Mouse (Mus musculus) thymus, postnatal 0 days (tissue): ENCODE results near the gene Kazald1. TPM values are rescaled to one million over a fixed set of nuclear protein-coding genes. Genes with fewer than 3 reads are reported as not detected.
"Not testable (repeated sequence)": the region's sequence is repeated elsewhere in the genome, so short reads cannot be mapped to it uniquely, and the experiment has no call there.

Experiments
- DNase-seq: peaks from one replicate; pipeline ENCODE4 v3.0.0-alpha.2; 2015; ENCODE audit warnings: low spot score
- polyA plus RNA-seq: library from polyadenylated mRNA; unstranded; fragments of >200 nt; fragmentation: Nextera tagmentation; extraction: Ambion mirVana; gene quantifications from 2 replicates; pipeline ENCODE4 v1.2.1, GENCODE M21; 2015

The Kazald1 gene
- 9.0 and 10.8 TPM in 2 replicates for polyA plus RNA-seq

DNA sequence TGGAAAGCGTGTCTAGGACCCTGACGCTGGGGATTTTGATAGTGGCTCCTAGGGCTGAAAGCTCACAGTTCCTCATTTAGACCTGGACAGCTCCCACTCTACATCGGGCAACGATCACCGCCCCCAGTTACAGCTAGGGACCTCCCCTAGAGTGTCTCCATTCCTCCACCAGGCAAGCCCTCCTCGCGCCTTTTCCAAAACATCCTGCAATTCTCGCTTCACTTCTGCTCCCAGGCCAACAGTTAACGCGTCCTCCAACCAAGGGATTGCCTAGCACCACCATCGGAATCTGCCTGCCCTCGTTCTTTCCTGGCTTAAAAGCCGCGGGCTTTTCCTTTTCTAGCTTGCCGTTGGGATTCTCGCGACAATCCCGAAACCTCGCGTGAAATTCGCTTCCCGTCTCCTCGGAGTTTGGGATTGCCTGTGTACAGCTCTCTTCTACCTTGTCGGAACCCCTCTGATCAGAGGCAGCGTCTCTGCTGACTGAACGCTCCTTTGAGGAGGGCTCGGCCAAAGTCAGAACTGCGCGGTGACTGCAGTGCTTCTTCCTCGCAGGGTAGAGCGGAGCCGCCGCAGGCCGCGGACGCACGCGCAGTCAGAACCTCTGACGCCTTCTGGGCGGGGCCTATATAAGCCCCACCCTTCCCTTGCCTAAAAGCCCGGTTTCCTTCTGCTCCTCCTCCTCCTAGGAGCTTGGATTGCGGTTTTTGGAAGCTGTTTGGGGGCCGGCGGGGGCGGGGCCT, at the start of gene Kazald1:
Gene Kazald1, plus strand, starts transcription at position 662 of the 743 bp plus-strand sequence.
- DNase-seq: peak; percentile 94

DNA sequence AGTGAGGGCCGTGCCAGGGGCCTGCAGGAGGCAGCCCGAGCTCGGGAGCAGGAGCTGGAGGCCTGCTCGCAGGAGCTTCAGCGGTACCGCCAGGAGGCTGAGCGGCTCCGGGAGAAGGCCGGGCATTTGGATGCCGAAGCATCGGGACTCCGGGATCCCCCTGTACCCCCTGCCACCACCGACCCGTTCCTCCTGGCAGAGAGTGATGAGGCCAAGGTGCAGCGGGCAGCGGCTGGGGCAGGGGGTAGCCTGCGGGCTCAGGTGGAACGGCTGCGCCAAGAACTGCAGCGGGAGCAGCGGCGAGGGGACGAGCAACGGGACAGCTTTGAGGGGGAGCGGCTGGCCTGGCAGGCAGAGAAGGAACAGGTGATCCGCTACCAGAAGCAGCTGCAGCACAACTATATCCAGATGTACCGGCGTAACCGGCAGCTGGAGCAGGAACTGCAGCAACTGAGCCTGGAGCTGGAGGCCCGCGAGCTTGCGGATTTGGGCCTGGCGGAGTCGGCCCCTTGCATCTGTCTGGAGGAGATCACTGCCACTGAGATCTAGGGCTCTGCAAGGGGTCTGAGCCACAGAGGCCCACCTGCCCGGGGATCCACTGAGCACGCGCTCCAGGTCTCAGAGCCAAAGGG, 49.0 kb upstream of the Kazald1 start:
- no peak for DNase-seq

DNA sequence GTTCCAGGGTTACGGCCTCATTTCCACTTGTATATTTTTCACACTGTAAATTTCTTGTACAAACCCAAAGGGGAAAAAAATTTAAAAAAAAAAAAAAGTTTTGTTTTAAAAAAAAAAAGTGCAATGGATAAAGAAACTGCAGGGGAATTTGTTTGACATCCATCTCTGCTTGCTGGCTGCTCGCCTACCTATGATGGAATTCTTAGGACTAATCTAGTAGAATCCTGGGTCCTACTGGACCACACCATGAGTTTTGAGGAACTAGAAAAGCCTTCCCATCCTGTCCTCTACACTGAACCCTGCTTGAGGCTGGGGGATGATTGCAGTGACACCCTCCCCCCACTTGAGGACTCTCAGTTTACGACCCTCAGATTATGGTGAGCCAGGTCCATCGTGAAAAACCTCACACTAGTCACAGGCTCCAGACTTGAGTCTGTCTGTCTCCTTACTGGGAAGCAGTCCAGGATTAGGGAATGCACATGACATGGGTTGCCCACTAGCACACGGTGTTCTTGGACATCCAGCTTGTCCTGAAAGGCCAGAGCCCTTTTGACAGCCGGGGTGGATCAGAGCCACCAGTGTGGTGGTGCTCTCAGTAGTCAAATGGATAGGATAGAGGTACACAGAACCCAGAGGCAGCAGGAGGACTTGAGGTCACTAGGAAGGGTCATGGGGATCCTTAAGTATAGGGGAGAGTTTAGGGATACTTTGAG, 47.9 kb upstream of the Kazald1 start:
- DNase-seq: no peak

DNA sequence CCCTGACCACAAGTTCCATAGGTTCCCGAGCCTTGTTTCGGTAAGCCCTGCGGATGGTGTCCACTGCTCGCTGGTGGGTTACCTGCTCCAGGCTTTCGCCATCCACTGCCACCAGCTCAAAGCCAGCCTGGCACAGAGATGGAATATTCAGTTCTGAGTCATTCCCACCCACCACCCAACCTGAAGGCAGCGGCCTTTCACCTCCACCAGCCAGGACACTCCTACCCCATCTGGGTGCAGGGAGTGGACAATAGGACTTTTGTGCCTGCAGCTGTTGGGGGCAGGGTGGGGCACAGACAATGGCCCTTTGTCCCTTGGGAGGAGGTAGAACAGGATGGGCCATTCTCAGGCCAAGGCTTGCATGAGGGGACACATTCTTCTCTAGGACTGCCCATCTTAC, 47.2 kb upstream of the Kazald1 start:
- DNase-seq: no peak

DNA sequence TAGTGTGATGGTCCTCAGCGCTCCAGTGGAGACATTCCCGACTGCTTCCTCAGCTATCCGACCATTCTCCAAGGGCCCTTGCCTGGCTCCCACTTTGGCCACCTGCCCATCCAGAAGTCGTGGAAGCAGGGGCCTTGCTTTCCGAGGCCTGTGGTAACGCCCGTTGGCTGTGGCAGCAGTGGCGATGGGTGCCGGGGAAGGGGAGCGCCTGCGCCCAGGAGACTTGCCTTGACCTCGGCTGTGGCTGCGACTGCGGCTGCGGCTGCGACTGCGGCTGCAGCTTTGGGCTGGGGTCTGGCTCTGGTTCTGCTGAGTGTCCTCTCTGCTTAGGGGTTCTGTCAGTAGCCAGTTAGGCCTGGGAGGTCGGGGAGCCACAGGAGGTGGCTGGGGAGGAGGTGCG, 46.3 kb upstream of the Kazald1 start:
- DNase-seq: no peak

DNA sequence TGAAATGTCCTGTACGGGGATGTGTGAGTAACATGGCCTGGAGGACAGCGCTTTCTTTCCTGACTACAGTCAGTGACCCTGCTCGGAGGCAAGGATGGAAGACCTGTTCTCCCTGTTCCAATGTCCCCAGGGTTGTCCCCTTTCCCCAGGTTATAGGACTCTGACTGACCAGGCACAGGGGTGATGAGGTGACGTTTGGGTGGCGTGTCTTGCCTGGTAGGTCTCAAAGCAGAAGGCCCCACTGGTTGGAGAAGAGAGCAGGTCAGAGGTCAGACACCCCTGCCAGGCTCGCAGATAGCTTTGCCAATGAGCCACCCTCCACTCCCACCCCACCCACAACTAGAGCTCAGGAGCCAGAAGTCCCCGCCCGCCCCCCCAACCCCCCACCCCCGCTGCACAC, 45.5 kb upstream of the Kazald1 start:
- DNase-seq: no peak

DNA sequence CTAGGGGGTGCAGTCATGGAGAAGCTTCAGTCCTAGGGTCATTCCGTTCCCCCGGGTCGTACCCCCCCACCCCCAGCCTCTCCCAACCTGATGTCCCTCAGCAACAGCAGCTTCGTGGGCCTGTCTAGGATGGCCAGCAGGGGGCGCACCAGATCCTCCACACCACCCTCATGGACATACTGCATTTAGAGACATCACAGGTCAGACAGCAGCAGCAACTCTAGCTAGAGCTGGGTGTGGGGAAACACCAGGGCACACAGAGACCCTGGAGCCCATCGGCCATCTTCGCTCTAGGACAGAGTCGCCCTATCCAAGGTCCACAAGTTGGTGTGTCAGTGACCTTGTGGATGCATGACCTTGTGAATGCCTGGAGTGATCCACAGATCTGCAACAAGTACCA, 44.9 kb upstream of the Kazald1 start:
- DNase-seq: peak; percentile 60

DNA sequence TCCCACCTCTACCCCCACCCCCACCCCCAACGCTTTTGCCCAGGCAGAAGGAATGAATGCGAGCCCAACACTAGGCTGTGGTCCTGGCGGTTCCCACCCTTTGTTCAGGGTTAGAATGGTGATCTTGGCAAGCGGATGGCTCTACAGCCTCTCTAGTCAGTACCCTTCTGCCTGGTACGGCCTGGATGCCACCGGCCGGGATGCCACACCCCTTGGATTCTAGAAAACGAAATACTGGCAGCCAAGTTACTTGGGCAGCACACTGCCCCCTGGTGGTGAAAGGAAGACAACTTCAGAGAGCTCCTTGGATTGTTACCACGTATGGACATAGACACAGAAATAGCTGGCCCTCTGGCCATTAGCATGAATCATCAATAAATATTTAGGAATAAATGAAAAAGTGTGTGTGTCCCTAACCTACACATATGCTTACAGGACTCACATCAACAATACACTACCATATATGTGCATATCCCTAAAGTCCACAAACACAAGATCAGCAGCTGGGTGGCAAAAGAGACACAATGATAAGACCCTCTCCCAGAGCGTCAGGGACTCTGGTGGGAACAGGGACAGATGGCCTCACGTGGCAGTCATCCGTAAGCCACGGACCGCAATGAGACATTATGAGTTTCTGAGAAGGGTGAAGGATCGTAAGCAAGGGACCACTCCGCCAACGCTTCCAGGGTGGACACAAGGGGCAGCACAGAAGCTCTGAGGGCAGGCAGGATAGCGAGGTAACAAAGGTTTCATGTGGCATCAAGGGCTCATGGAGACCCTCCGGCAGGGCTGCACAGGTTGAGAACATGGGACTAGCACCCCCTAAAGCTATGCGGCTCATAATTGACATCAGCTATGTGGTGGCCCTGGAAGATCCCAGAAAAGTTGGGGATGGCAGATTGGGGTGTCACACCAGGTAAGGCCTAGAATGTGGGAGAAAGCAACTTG, 44.0 kb upstream of the Kazald1 start:
- peak; percentile 86 for DNase-seq

DNA sequence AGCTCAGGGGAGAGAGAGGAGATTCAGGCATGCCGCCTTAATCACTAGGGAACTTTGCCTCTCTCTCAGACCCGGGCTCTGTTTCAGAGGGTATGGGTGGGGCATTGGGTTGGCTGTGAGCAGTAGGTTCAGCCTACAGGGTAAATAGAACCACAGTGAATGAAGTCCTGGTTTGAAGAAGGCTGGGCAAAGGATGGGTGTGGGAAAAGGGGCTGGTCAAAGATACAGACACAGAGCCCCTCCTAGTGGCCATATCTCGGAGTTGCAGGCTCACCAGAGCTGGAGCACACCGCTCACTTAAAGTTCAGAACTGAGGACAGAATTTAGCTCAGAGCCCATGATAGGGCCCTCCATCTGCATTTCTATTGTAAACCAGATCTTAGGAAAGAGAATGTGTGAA, 43.3 kb upstream of the Kazald1 start:
- peak; percentile 67 for DNase-seq

DNA sequence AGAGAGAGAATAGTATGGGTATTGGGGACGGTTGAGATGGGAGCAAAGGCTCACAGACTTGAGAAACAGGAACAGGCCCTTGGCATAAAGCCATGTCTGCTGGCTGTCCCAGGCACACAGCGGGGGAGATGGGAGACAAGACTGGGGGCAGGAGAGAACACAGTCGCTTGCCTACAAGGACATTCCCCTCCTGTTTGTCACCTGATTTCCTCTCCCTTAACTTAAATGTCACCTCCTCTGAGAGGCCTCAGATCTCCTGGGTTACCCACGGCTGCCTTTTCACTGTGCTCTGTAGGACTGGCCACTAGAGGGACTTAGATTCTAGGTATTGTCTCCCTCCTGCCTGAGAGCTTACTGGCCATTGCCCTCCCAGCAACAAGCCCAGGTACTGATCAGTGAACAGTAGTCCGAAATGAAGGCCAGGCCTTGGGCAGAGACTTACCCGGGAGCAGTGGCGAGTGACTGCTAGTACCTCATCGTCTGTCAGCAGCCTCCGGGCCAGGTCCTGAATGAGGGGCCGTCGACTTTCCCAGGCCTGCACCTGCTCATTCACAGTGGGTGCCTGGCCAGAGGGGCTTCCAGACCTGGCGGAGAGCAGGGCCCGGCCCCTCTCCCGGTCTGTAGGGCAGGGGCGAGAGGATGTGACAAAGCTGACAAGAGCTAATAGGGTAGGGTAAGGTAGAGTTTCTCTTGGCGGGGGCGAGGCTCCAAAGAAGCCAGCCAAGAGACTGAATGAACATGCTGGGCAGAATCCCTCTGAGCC, 42.3 kb upstream of the Kazald1 start:
- DNase-seq: no peak

DNA sequence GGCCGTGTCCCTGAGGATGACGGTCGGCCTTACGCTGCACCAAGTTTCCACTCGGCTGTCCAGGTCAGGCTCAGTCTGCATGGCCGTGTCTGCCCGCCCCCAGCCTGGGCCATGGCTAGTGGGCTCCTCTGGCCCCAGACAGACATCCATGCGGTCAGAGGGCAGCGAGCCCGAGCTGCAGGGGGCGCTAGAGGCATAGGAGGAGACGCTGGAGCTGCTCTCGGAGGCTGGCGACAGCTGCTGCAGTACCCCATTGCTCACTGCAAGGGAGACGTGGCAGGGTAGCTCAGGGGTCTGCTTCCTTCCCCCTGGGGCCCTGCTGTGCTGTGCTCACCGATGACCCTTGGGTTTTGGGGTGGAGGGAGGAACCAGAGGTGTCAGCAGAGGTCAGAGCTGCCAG, 38.2 kb upstream of the Kazald1 start:
- peak; percentile 48 for DNase-seq

DNA sequence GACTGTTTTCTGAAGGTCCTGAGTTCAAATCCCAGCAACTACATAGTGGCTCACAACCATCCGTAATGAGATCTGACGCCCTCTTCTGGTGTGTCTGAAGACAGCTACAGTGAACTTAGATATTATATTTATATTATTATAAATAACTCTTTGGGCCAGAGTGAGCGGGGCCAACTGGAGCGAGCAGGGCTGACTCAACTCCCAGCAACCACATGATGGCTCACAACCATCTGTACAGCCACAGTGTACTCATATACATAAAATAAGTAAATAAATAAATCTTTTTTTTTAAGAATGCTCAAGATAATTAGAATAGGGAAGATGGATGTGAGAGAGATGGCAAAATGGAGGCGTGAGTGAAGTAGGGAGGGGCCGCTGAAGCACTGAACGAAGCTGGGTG, 36.8 kb upstream of the Kazald1 start:
- not testable (repeated sequence) for DNase-seq

DNA sequence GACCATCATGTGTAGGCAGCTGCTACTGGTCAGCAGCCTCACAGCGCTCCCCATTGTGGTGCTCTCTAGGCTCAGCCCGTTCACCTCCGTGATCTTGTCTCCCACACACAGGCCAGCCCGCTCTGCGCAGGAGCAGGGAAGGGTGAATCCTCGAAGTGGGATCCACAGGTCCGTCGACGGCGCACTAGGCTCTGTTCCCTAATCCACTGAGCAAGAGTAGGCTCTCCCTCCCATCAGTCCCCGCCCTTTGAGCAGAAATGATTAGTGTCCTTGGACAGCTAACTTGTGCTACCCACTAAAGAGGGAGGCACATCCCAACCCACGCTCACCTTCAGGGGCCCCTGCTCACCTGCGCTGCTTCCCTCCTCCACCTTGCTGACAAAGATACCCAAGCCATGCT, 34.8 kb upstream of the Kazald1 start:
- no peak for DNase-seq

DNA sequence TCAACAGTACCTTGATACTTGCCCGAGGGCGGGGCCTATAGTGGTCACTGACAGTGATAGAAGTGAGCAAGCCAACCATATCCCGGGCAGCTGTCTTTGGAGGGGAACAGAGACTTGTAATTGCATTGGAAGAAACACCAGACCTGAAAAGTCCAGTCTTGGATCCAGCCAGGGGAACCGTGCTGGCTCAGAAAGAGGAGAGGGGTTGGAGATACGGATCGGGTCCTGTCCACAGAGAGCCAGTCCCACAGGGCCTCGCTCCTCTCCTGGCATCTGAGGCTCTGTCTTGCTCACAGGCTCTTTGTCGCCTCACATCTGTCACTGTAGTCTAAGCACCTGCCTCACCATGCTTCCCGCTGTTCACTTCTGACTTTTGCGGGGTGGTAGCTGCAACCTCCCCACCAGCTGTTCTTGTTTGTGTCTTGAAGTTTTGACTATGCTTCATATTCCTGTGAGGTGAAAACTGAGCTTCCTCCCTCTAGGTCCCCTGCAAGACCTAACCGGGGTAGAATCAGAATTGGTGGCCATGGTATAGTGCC, 30.6 kb upstream of the Kazald1 start:
- DNase-seq: peak; percentile 54

DNA sequence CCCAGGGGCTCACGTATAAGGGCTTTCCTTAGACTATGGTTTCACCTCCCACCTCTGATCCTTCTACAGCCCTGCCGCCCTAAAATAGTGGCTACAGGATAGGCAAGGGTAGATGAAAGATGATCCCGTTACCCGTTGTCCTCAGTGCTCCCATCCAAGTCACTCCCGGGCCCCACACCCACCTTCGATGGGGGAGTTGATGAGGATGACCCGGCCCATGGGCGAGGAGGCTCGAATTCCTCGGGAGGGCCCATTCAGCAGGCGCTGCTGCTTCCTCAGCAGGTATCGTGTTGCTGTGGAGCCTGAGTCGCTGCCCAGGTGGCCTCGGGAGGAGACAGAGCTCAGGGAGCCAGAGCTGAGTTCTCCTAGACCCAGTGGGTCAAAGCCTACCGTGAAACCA, 29.8 kb upstream of the Kazald1 start:
- no peak for DNase-seq

DNA sequence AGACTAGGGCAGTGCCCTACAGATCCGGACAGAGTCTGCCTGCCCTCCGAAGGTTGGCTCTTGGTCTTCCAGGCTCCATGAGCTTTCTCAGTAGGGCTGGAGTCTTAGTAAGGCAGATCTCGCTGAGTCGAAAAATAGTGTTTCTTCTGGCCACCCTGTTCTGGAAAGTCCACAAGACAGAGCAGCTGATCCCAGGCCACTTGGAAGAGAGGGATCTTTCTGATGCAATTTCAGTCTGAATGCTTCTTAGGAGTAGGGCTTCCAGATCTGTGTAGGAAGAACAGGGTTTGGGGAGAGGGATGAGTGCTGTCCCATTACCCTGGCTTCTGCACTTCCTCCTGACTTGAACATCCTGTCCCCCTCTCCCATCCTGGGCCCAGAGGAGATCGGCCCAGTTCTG, 29.4 kb upstream of the Kazald1 start, which contains the start of gene Pdzd7:
Gene Pdzd7, minus strand, starts transcription at position 67 of the 400 bp plus-strand sequence.
- DNase-seq: no peak

DNA sequence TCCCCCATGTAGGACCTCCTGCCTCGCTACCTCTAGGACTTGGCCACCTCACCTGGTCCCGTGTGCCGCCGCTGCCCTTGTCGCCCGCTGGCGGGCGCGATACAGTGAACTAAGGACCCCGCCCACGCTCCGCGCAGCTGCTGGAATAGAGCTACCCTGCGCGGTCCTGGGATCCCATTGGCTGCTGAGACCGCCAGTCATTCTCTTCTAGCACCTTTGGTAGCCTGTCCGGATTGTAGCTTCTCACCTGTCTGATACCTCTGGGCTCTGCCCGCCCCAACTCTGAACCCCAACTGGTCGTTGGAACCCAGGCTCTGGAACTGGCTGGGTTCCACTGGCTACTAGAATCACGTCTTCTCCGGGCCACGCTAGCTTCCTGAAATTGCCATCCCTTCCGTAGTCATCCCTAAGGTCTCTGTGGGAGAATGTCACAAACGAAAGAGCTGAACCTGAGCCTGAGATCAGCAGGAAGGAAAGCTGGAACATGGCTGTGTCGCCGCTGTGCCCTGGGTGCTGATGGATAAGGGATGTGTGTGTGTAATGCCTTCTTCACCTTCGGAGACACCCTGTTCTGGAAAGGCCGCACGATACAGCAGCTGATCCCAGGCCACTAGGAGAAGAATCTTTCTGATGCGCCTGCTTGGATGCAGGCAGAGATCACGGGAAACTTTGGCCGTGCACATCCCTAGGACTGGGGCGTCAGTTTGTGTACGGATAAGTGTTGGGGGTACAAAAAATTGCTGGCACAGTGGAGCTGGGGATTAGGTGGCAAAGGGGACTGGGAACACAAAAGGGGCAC, 28.3 kb upstream of the Kazald1 start:
- DNase-seq: peak; percentile 83

DNA sequence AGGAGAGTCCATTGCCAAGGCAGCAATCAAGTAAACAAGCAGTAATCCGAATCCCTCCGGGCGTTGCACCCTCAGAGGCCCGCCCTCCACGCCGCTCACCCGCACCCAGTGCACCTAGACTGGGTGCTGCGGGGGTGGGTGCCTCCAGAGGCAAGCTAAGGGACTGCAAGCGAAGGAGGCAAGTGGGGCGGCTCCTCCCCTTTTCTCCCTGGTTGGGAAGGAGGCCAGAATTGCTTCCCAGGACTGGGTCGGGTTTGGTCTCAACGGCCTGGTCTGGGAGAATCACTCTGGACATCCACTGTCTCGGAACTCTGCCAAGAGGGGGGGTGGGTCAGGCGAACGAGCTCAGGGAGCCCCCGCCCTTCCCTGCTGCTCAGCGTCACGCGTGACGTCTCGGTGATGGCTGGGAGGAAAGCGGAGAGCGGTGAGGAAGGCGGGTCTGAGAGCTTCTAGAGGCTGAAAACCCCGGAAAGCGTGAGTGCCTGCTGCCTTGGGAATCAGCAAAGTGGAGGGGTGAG, 27.6 kb upstream of the Kazald1 start, which contains the start of gene Sfxn3:
Gene Sfxn3, plus strand, starts transcription at position 87 of the 518 bp plus-strand sequence.
- peak; percentile 91 for DNase-seq
